Mouse (Mus musculus) frontal cortex, postnatal 36 days (tissue): ENCODE results near the gene Il1r1.
A peak's percentile ranks its signal among the peaks of the same experiment; 100 is the strongest.

Experiments
- DNase-seq, 2 experiments: peaks; one replicate each; pipeline ENCODE4 v3.0.0; 2022; ENCODE audit warnings: low spot score in 2 of 2

Il1r1 gene

GRCm38 (mm10) chr1:40224539-40225284, at the start of gene Il1r1:
TSS of gene Il1r1 (plus strand) at chr1:40225080.
- DNase-seq, result no peak

- DNase-seq, result no peak
Observed at GRCm38 (mm10) chr1:40175123-40175522, 49.8 kb upstream of the Il1r1 start.

DNA sequence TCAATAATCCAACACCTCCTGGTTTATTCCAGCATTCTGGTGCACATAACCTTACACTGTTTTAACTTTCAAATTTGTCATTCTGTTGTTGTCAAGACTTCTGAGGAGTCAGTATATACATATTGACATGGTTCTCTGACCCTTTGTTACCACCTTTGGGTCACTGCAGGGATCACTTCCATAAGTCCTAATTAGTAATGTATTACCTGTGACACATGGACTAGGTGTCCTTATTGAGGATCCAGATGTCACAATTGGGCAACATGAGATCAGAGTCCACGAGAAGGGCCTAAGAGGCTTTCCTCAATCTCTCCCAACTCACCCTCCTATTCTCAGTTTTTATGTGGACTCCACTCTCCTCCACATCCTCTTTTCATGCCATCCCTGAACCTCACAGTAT, 49.1 kb upstream of the Il1r1 start:
- DNase-seq, result no peak

- DNase-seq, result no peak
Observed at GRCm38 (mm10) chr1:40179031-40179430, 45.8 kb upstream of the Il1r1 start.

DNA sequence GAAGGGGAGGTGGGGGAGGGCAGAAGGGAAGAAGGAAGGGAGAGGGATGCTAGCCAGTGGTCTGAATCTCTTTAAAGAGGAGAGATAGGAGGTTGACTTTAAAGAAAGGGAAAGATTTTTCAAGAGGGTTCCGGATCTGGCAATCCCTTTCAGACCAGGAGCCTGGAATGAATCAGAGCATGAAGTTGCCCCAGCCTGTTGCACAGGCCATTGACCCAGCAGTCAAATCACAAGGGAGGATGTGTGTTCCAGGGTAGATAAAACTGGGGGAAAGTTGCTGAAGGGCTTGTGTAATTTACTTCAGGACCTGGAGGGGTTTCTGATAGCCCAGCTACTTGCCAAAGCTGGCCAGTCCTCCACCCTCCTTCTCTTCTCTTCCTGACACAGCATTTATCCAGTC, 45.4 kb upstream of the Il1r1 start:
- no peak for DNase-seq

DNA sequence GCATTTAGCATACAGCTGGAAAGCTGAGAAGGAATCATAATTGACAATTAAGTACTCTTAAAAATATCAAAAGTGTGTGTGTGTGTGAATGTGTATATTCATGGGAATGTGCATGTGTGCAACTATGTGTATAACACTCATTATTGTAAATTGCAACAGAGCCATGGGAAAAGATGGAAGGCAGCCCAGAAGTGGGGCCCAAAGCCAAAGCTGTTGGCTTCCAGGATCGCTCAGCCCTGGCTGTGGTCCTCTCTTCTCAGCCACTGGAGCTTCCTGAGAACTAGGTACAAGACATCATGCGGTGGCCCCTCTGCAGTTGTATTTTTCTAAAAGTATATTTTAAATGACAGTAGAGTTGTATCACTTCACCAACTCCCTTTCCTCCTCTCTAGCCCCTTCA, 44.0 kb upstream of the Il1r1 start:
- no peak for DNase-seq

- no peak for DNase-seq
Observed at GRCm38 (mm10) chr1:40181716-40182115, 43.2 kb upstream of the Il1r1 start.

- no peak for DNase-seq
Observed at GRCm38 (mm10) chr1:40183410-40183809, 41.5 kb upstream of the Il1r1 start.

DNA sequence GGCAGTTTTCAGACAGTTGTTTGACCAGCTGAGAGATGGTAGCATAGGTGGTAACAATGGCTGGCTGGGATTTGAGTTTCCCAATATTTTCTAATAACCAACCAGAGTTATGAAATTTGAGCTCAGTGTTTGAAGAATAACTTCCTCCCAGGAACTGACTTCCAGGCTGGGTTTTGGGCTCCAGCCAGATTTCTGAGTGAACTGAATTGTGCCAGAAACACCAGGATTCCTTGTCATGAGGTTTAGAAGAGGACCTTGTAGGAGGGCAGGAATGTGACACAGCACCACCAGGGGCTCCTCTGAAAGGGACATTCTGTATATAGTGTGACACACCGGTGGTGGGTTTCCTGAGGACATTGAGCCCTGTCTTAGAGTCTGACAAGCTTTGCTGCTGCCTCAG, 36.9 kb upstream of the Il1r1 start:
- peak in 1 of 2 experiments; percentile 5 for DNase-seq

GRCm38 (mm10) chr1:40190025-40190424, 34.9 kb upstream of the Il1r1 start:
- peak; percentile 6 to 17 for DNase-seq

DNA sequence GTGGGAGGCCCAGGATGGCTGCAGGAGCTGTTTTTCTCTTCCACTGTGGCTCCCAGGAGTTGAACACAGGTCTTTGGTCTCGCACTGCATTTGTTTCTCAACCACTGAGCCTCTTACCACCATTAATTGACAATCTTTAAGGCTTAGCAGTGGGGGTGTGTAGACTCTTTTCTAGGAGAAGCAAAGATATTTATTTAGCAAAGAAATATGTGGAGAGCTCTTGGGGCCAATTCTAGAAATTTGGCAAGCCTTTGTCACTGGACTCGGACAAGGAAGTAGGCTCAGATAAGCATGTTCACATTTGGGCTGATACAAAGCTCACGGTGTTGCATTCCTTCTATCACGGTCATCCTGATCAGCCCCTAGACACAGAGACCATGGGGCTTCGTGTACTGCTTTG, 34.0 kb upstream of the Il1r1 start:
- DNase-seq, result no peak

DNA sequence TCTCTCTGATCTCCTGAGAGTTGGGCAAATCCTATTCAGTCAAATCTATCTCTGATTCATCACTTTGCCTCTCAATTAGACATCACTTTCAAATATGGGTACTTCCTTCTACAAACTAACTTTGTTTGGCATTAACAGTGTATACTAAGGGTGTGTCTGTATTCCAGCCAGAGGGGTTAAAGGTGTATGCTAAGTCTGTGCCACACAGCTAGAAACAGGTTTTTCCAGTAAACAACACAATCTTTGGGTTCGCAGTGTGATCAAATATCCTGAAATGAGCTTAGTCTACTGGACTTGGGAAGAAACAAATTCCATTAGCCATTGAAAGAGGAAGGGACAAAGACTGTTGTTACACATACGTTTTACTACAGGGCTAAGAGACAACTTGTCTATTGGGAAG, 30.6 kb upstream of the Il1r1 start:
- no peak for DNase-seq

DNA sequence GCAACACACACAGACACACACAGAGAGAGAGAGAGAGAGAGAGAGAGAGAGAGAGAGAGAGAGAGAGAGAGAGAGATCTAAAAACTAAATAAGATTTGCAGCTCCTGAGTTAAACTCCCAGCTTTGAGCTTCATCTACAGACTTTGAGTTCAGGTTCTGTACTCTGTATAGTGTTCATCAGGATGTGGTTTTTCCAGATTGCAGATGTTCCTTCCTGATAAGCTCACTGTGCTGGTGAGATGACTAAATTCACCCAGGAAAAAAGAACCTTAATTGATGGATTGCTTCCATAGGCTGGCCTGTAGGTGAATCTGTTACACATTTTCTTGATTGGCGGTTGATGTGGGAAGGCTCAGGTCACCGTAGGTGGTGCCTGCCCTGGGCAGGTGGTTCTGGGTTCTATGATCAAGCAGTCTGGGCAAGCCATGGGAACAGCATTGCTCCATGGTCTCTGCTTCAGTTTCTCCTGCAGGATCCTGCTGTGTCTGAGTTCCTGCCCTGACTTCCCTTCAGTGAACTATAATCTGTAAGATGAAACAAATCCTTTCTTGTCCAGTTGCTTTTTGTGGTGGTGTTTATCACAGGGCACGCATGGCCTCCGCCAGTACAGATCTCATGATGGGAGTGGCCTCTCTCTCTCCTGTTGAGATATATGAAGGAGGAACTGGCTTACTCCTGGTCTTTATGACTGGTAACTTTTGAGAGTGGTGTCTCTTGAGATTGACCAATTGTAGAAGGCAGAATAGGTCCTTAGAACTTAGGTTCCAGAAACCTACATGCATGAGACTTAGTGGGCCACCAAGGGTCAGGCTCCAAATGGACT, 11.3 kb upstream of the Il1r1 start:
- no peak for DNase-seq

DNA sequence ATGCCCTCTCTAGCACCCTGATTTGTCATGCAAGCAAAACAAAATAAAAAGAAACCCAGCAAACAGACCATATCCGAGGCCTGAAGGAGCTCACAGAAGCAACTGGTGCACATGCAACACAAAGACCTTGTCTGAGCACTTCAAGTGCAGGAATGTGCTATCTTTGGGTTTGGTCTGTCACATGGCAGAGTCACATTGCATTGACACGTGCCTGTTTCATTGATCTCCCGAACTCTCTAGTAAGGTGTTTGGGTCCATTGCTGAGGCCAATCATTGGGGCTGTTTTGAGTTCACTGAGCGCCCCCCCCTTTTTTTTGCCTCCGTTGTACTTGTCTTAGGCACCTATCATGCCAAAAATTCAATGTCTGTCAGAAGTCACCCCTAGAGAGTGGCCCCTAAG, 7.4 kb upstream of the Il1r1 start:
- DNase-seq, result no peak

GRCm38 (mm10) chr1:40218603-40219002, 6.3 kb upstream of the Il1r1 start:
- no peak for DNase-seq

DNA sequence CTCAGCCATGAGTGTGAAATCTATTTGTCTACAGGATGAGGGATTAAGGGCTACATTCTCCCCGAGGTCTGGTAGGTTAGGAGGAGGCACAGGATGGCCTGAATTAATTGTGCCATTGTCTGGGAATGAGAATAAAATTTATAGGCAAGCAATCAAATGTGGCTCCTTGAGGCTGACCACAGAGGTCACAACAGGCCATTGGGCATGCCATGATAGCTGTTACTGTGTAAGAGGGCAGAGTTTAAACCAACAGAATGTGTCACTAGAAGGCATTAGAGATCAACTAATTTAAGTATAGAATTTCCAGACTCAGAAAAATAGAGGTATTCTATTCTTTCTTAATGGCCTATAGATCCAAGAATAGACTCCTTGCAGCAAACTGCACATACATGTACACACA, 4.3 kb upstream of the Il1r1 start:
- DNase-seq, result no peak

DNA sequence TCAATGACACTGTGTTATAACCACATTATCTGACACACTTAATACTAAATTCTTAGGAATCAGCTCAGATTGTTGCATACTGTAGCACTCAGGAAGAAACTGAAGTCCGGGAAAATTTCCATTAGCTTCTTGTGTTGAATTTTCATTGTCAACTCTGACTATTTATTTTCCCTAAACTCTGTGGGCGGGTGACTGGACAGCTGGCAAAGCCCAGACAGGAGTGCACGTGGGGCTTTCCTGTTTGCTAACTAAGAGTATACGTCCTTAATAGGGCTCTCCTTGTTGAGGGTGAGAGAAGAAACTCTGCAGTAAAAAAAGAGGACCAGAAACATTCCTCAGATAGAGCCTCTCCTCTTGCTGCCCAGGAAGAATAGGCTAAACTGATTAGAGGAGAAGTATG, 3.0 kb upstream of the Il1r1 start:
- DNase-seq, result no peak

- no peak for DNase-seq
Observed at GRCm38 (mm10) chr1:40222680-40223079, 2.2 kb upstream of the Il1r1 start.

DNA sequence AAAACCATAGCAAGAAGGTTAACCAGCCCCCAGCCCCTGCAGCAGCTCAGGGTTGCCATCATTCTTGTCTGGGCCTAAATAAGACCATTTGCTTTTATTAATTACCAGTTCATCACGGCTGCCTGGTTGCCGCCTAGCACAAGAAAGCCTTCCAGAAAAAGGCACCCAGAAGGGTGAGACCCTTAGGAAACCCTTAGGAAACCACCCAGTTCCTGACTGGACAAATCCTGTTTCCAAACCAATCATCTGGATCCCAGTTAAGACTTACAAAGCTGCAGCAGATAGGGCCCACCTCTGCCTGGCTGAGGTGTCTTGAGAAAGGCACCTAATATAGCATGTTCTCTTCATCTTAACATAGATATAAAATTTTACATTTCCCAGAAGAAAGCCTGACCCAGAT, 1.3 kb upstream of the Il1r1 start:
- DNase-seq, result no peak

DNA sequence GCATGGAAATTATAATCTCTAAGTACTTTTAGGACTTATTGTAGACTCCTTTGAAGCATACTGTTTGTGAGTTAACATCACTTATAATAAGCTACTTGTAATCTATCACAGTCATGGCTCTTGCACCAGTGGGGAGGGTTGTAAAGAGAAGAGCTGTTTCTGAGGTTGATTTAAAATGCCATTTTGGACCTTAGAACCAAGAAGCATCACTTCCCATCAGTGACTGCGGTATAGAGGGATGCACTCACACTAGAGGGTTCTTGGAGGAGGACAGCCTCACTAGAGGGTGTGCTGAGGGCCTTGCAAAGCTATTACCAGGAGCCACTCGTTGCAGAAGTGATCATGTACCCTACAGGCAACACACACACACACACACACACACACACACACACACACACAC, 700 bp downstream of the Il1r1 start:
- DNase-seq, result no peak

GRCm38 (mm10) chr1:40229033-40229432, 4.2 kb downstream of the Il1r1 start:
- DNase-seq, result no peak

- no peak for DNase-seq
Observed at GRCm38 (mm10) chr1:40229771-40230280, 4.9 kb downstream of the Il1r1 start.

DNA sequence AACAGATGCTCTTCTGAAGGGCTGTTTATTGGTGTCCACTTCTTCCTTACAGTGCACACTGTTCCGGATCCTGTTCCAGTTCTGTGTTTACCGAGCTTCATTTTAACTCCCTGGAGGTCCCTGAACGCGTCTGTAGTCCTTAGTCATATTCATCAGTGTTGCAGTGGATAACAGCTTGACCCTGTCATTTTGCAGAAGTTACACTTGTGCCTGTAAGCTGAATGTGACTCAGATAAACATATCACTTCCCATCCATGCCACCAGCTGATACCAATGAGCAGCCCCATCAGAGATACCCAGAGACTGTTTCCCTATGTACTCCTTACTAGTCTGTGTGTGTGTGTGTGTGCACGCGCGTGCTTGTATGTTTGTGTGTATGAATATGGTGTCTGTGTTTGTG, 5.5 kb downstream of the Il1r1 start:
- DNase-seq, result no peak
